Mouse (Mus musculus) embryonic fibroblast, embryonic 13.5 days (primary cell): ENCODE measurements around the gene Sde2. TPM values are rescaled to one million over a fixed set of nuclear protein-coding genes. Genes with fewer than 3 reads are reported as not detected.

Experiments
- H3K27ac ChIP-seq: 2 replicates; pipeline ENCODE4 v1.5.1; 2012; ENCODE audit warnings: low read length, control low read depth, inconsistent platforms; ENCODE audit not compliant: insufficient read depth
- H3K4me1 ChIP-seq: 2 replicates; pipeline ENCODE4 v1.6.1; 2011; ENCODE audit warnings: low read length; ENCODE audit not compliant: control insufficient read depth, insufficient read depth
- H3K4me3 ChIP-seq: 2 replicates; pipeline ENCODE4 v1.5.1; 2011; ENCODE audit warnings: mild to moderate bottlenecking, control low read depth, low read length; ENCODE audit not compliant: insufficient read depth
- CTCF ChIP-seq: IDR thresholded peaks from 2 replicates; pipeline ENCODE4 v1.5.1; 2011; ENCODE audit warnings: mild to moderate bottlenecking, control low read depth, low read length, moderate library complexity, borderline replicate concordance; ENCODE audit not compliant: insufficient read depth
- POLR2A ChIP-seq: IDR thresholded peaks from 2 replicates; pipeline ENCODE4 v1.6.1; 2011; ENCODE audit warnings: low read depth, mild to moderate bottlenecking, control low read depth, low read length, moderate library complexity
- polyA plus RNA-seq: library from polyadenylated mRNA; stranded (reverse); fragments of >200 nt; gene quantifications from 2 replicates; pipeline ENCODE4 v1.2.4, GENCODE M21; 2011; ENCODE audit warnings: low read depth; ENCODE audit not compliant: missing spikeins, insufficient read length

Gene Sde2
- polyA plus RNA-seq, 1 experiment, result 28.0 TPM

- Histone ChIP-seq H3K4me1 (peaks cover 3% of the 10 kb centered on the region; the same call in 1 of the 2 replicates), H3K27ac (no peak overlapping the region), H3K4me3 (no peak overlapping the region)
- TF ChIP-seq POLR2A, result no peak
These were observed 52.0 kb downstream of the Sde2 start for GRCm38 (mm10) chr1:180902915-180903314.

DNA sequence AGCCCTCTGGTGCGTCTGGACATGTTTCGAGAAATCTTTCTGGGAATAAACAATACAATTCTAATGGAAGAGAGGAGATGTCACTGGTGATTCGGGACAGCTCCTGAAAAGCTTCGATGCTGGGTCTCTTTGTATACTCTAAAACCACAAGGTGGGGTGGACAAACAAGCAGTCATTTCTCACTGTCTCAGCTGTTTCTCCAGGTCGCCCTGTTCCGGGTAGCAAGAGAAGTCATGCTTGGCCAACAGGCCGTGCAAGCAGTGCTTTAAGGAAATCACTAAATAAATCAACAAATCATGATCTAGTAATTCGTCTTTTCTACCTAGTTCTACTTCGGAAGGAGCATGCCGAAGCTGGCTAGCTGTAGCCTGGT is 52.7 kb downstream of the Sde2 start:
- H3K27ac ChIP-seq, result no peak overlapping the region
- H3K4me3 ChIP-seq, result no peak overlapping the region
- no peak for TF ChIP-seq POLR2A
- TF ChIP-seq CTCF, result no peak
- H3K4me1 ChIP-seq, result peaks cover 3% of the 10 kb centered on the region; the same call in 1 of the 2 replicates

GRCm38 (mm10) chr1:180904039-180904814 is 53.3 kb downstream of the Sde2 start, which contains the start of gene Pycr2:
Pycr2 (plus strand) TSS chr1:180904293.
- Histone ChIP-seq H3K27ac (peak within 1 kb of the TSS; percentile 29), H3K4me1 (peaks cover 3% of the 10 kb centered on the region; the same call in 1 of the 2 replicates), H3K4me3 (peak within 1 kb of the TSS; percentile 71)
- TF ChIP-seq CTCF (no peak), POLR2A (peak; percentile 85)

GRCm38 (mm10) chr1:180904815-180905080 is 53.8 kb downstream of the Sde2 start:
- Histone ChIP-seq H3K27ac (0 out of 2 replicates have a peak overlapping the region, but pooled peaks have one; percentile 29), H3K4me1 (peaks cover 3% of the 10 kb centered on the region; the same call in 1 of the 2 replicates), H3K4me3 (peak overlapping the region; percentile 71)
- TF ChIP-seq POLR2A (no peak), CTCF (no peak)

DNA sequence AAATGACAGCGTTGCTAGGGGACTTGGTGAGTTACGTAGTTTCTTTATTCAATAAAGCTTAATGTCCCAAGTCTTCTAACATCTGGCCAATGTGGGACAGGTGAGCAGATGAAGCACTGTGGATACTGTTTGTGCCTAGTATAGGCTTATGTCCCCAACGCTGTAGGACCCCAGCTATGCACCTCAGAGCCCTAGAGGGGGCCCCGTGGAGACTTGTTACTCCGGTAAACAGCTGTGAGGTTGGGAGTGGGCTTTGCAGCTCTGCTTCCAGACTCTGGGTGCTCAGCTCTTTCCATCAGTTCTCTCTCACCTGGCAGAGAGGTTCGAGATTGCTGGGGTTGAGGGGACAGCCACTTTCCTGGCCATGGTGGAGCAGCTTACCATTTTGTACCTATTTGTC is 54.4 kb downstream of the Sde2 start:
- H3K4me3 ChIP-seq, result peak overlapping the region; percentile 71
- peaks cover 3% of the 10 kb centered on the region; the same call in 1 of the 2 replicates for H3K4me1 ChIP-seq
- TF ChIP-seq CTCF, result no peak
- no peak for TF ChIP-seq POLR2A
- H3K27ac ChIP-seq, result no peak overlapping the region

DNA sequence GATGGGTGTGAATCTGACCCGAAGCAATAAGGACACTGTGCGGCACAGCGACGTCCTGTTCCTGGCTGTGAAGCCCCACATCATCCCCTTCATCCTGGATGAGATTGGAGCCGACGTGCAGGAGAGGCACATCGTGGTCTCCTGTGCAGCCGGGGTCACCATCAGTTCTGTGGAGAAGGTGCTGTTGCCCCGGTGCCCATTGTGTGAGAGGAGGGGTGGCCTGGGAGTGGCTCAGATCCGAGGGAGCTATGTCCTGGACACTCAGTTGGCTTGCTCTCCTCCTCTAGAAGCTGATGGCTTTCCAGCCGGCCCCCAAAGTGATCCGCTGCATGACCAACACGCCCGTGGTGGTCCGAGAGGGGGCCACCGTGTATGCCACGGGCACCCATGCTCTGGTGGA is 54.9 kb downstream of the Sde2 start:
- TF ChIP-seq CTCF (no peak), POLR2A (no peak)
- H3K27ac ChIP-seq, result no peak overlapping the region
- H3K4me3 ChIP-seq, result peak overlapping the region; percentile 71; the same call in 1 of the 2 replicates
- H3K4me1 ChIP-seq, result peaks cover 3% of the 10 kb centered on the region; the same call in 1 of the 2 replicates

DNA sequence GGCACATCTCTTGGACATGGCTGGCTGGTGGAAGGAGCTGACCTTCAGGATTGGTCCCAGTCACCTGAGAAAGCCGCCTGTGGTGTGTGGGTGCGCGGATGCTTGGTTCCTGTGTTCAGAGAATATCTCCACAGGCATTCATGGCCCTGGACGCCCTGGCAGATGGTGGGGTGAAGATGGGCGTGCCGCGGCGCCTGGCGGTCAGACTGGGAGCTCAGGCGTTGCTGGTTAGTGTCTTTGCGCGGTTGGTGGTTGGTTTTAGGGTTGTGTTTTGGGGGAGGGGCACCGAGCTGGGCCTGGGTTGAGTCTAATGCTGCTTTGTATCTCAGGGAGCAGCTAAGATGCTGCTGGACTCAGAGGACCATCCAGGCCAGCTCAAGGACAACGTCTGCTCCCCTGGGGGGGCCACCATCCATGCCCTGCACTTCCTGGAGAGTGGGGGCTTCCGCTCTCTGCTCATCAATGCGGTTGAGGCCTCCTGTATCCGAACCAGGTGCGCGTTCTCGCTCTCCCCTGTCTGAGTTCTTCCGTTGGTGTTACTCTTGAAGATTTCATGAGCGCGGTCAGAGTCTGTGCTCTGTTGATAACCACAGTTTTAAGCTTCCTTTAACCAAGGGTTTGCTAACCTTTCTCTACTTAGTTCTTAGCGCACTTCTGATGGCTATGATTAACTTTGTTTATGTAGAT is 55.7 kb downstream of the Sde2 start:
- Histone ChIP-seq H3K4me1 (peaks cover 3% of the 10 kb centered on the region; the same call in 1 of the 2 replicates), H3K4me3 (no peak overlapping the region), H3K27ac (no peak overlapping the region)
- TF ChIP-seq POLR2A, result no peak
- TF ChIP-seq CTCF, result no peak

GRCm38 (mm10) chr1:180911138-180911537 is 60.2 kb downstream of the Sde2 start:
- Histone ChIP-seq H3K4me1 (peaks cover 7% of the 10 kb centered on the region), H3K27ac (no peak overlapping the region), H3K4me3 (no peak overlapping the region)
- peak; percentile 15; the same call in 1 of the 2 replicates for TF ChIP-seq CTCF
- TF ChIP-seq POLR2A, result no peak

DNA sequence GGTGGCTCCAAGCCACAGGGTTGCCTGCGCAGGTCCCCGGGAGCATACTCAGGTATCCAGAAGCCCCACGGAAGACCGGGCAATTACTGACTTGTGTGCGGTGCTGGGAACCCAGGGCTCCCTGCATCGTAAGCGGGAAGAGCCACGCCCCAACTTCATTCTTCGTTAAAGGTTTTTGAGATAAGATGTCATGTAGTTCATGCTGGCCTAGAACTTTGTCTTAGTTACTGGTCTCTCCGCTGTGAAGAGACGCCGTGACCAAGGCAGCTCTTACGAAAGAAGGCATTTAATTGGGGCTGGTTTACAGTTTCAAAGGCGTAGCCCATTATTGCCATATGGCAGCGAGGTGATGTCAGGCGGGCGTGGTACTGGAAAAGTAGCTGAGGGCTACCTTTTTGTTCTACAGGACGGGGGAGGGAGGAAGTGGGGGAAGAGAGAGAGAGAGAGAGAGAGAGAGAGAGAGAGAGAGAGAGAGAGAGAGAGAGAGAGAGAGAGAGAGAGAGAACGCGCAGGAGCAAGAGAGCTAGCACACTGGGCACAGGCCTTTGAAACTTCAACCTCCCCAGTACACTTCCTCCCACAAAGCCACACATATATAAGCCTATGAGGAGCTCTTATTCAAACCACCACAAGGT is 60.8 kb downstream of the Sde2 start:
- peaks cover 7% of the 10 kb centered on the region for H3K4me1 ChIP-seq
- no peak overlapping the region for H3K4me3 ChIP-seq
- TF ChIP-seq POLR2A (peak; percentile 20; the same call in 1 of the 2 replicates), CTCF (no peak)
- H3K27ac ChIP-seq, result no peak overlapping the region

DNA sequence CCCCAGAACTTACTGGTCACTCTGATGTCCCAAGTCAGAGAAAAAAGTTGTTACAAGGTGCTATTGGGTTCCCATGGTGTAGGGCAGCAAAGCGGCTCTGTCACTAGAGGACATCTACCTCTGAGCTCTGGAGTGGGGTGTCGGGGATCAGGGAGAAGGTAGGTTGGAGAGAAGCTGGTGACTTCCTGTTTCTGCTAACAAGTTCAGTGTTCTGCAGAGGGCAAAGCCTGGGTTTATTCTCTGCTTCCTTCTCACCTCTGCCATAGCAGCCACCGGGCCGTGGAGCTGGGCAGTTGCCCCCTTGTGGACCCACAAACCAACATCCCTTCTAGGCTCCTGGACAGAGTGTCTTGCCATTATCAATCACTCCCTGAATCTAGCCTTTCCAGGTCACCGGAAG is 61.9 kb downstream of the Sde2 start:
- H3K4me3 ChIP-seq, result no peak overlapping the region
- no peak overlapping the region for H3K27ac ChIP-seq
- TF ChIP-seq POLR2A (no peak), CTCF (no peak)
- peaks cover 7% of the 10 kb centered on the region for H3K4me1 ChIP-seq
